Mouse (Mus musculus) erythroblast, embryonic 14.5 days (primary cell): Measurements from ENCODE around the gene Ugt3a2.

Source experiments
- GATA1 ChIP-seq: IDR thresholded peaks from 2 replicates; pipeline ENCODE4 v1.6.1; 2012; ENCODE audit warnings: low read length, inconsistent platforms, mixed read lengths
- TAL1 ChIP-seq: IDR thresholded peaks from 3 replicates; pipeline ENCODE4 v1.6.1; 2012; ENCODE audit warnings: low read length, inconsistent platforms, mixed read lengths

DNA sequence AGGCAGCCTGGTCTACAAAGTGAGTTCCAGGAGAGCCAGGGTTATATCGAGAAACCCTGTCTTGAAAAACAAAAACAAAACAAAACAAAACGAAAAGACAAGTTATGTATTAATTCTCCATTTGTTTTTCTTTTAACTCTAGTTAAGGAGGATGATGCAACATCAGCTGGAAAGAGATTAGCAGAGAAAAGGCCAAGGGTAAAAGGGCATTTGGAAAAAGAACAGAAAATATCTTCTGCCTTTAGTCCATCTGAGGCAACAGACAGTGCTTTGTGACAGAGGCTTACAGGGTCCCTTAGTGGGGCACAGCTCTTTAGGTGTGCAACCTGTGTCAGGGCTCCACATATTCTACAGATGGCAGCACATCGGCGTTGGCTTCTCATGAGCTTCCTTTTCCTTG lies at the start of gene Ugt3a2:
- TF ChIP-seq TAL1 (no peak), GATA1 (no peak)
